Mouse (Mus musculus) gastrocnemius, postnatal 10 days (tissue): ENCODE data around the gene Syngr3. TPM values are rescaled to one million over a fixed set of nuclear protein-coding genes. Genes with fewer than 3 reads are reported as not detected.
A peak's percentile ranks its signal among the peaks of the same experiment; 100 is the strongest.
"Not testable (repeated sequence)": the region's sequence is repeated elsewhere in the genome, so short reads cannot be mapped to it uniquely, and the experiment has no call there.

ENCODE experiments used
- DNase-seq: peaks from one replicate; pipeline ENCODE4 v3.0.0; 2021; ENCODE audit warnings: mixed read lengths
- total RNA-seq, 2 experiments: library from RNA; stranded (reverse); gene quantifications; 2 replicates each; pipeline ENCODE4 v1.2.3; 2021

The Syngr3 gene
- total RNA-seq, 2 experiments from 2014 or later: 0.16 to 0.52 TPM

- DNase-seq: peak; percentile 95
Observed at GRCm38 (mm10) chr17:24719494-24720222, 29.9 kb upstream of the Syngr3 start.

GRCm38 (mm10) chr17:24718938-24719337 is 29.2 kb upstream of the Syngr3 start:
- not testable (repeated sequence) for DNase-seq

- DNase-seq: no peak
Observed at GRCm38 (mm10) chr17:24717943-24718342, 28.2 kb upstream of the Syngr3 start, which contains the start of the genes Rnf151 and Rps2. TSS of gene Rnf151 (minus strand) at chr17:24718063. TSS of gene Rps2 (plus strand) at chr17:24718116.

- DNase-seq: no peak
Observed at GRCm38 (mm10) chr17:24716166-24716682, 26.5 kb upstream of the Syngr3 start.

GRCm38 (mm10) chr17:24715556-24715955 is 25.8 kb upstream of the Syngr3 start:
- no peak for DNase-seq

GRCm38 (mm10) chr17:24708646-24709045 is 18.9 kb upstream of the Syngr3 start:
- DNase-seq: no peak

GRCm38 (mm10) chr17:24707801-24708425 is 18.2 kb upstream of the Syngr3 start:
- DNase-seq: no peak

GRCm38 (mm10) chr17:24706982-24707800 is 17.4 kb upstream of the Syngr3 start, which contains the start of gene Tbl3:
TSS of gene Tbl3 (minus strand) at chr17:24707660.
- DNase-seq: peak; percentile 93

- no peak for DNase-seq
Observed at GRCm38 (mm10) chr17:24705821-24706220, 16.1 kb upstream of the Syngr3 start.

- no peak for DNase-seq
Observed at GRCm38 (mm10) chr17:24701251-24701650, 11.5 kb upstream of the Syngr3 start.

GRCm38 (mm10) chr17:24699473-24699872 is 9.7 kb upstream of the Syngr3 start:
- no peak for DNase-seq

GRCm38 (mm10) chr17:24698715-24699114 is 9.0 kb upstream of the Syngr3 start:
- DNase-seq: no peak

- no peak for DNase-seq
Observed at GRCm38 (mm10) chr17:24697985-24698384, 8.2 kb upstream of the Syngr3 start.

- peak; percentile 93 for DNase-seq
Observed at GRCm38 (mm10) chr17:24696011-24696697, 6.4 kb upstream of the Syngr3 start, which contains the start of the genes Gfer and Noxo1. TSS of gene Gfer (minus strand) at chr17:24696156. TSS of gene Noxo1 (plus strand) at chr17:24696234.

- no peak for DNase-seq
Observed at GRCm38 (mm10) chr17:24695326-24696010, 5.7 kb upstream of the Syngr3 start.

- DNase-seq: no peak
Observed at GRCm38 (mm10) chr17:24692385-24692784, 2.6 kb upstream of the Syngr3 start.

- DNase-seq: no peak
Observed at GRCm38 (mm10) chr17:24687599-24687998, 2.2 kb downstream of the Syngr3 start.

- DNase-seq: peak; percentile 39
Observed at GRCm38 (mm10) chr17:24687146-24687595, 2.6 kb downstream of the Syngr3 start.

- peak; percentile 37 for DNase-seq
Observed at GRCm38 (mm10) chr17:24686514-24686913, 3.2 kb downstream of the Syngr3 start.

- no peak for DNase-seq
Observed at GRCm38 (mm10) chr17:24677500-24678080, 12.2 kb downstream of the Syngr3 start.

GRCm38 (mm10) chr17:24676877-24677276 is 12.9 kb downstream of the Syngr3 start:
- DNase-seq: no peak
